In genomic region chrX:71053246-71053645, GRCm38 (mm10) we compare ENCODE assay signal across 10 mouse cellular contexts. TPM values are rescaled to one million over a fixed set of nuclear protein-coding genes. Genes with fewer than 3 reads are reported as not detected.
DNase-seq lines count a peak whose midpoint lies in the region; ATAC-seq and TF ChIP-seq lines count a peak whose summit lies in the region.
"Had no signal": no experiment of that assay in that cellular context is flagged by ENCODE, and none has a peak within 500 bp of the region (broad histone marks: within the 10 kb centered on the region; RNA-seq: fewer than 3 reads in every experiment).

No protein-coding gene starts in this region.

- no peak for TF ChIP-seq CTCF in intestine, postnatal 0 days (IDR thresholded peaks at IDR 0.05; ENCODE audit: low read depth)

- no peaks in the 10 kb centered on the region for H3K36me3 ChIP-seq in forebrain, embryonic 16.5 days (ENCODE audit: control insufficient read depth, insufficient read depth)
- H3K36me3 ChIP-seq in midbrain, embryonic 13.5 days, result no peaks in the 10 kb centered on the region
- no peaks in the 10 kb centered on the region for H3K36me3 ChIP-seq in intestine, postnatal 0 days (ENCODE audit: control insufficient read depth, insufficient read depth)
- H3K36me3 ChIP-seq: embryonic facial prominence, embryonic 13.5 days had no signal

- peak; percentile 0 for DNase-seq in embryo, embryonic 9.5 days (ENCODE audit: extremely low spot score)
- DNase-seq in embryo, embryonic 11 days, result no peak
- peak; percentile 25 for DNase-seq in brain, adult 2 months (ENCODE audit: low read depth, low spot score)
- DNase-seq in urinary bladder, postnatal 25 days (ENCODE audit: low spot score), result no peak
- no peak for DNase-seq in kidney, postnatal 14 days
- DNase-seq: thymus, postnatal 14 days had no signal

- 0 out of 2 replicates have a peak, but pooled peaks cover 7% of the 10 kb centered on the region for H3K4me1 ChIP-seq in forebrain, embryonic 16.5 days (replicated peaks; ENCODE audit: control insufficient read depth, insufficient read depth, low read length)
- H3K4me1 ChIP-seq in midbrain, embryonic 13.5 days (replicated peaks), result peaks cover 19% of the 10 kb centered on the region; the same call in 1 of the 2 replicates
- no peaks in the 10 kb centered on the region for H3K4me1 ChIP-seq in intestine, postnatal 0 days (replicated peaks; ENCODE audit: control insufficient read depth, insufficient read depth, low read length)
- H3K4me1 ChIP-seq: embryonic facial prominence, embryonic 13.5 days had no signal

- no peaks in the 10 kb centered on the region for H3K9me3 ChIP-seq in forebrain, embryonic 16.5 days (ENCODE audit: control insufficient read depth, low read length)
- H3K9me3 ChIP-seq in midbrain, embryonic 13.5 days, result no peaks in the 10 kb centered on the region
- H3K9me3 ChIP-seq in intestine, postnatal 0 days (ENCODE audit: control insufficient read depth), result no peaks in the 10 kb centered on the region
- H3K9me3 ChIP-seq: embryonic facial prominence, embryonic 13.5 days had no signal

- ATAC-seq in forebrain, embryonic 16.5 days, result no peak
- ATAC-seq in midbrain, embryonic 13.5 days, result no peak
- no peak for ATAC-seq in intestine, postnatal 0 days

- no peak overlapping the region for H3K9ac ChIP-seq in forebrain, embryonic 16.5 days (replicated peaks; ENCODE audit: low read depth, low read length)
- H3K9ac ChIP-seq in midbrain, embryonic 13.5 days (replicated peaks), result no peak overlapping the region
- no peak overlapping the region for H3K9ac ChIP-seq in intestine, postnatal 0 days (ENCODE audit: low read depth, low read length)
- H3K9ac ChIP-seq: embryonic facial prominence, embryonic 13.5 days had no signal

- H3K4me2 ChIP-seq in forebrain, embryonic 16.5 days (ENCODE audit: low read length), result peak overlapping the region; percentile 61; the same call in 1 of the 2 replicates
- H3K4me2 ChIP-seq in midbrain, embryonic 13.5 days (replicated peaks), result peak overlapping the region; percentile 72
- H3K4me2 ChIP-seq in intestine, postnatal 0 days (replicated peaks; ENCODE audit: low read depth), result no peak overlapping the region

- no peaks in the 10 kb centered on the region for H3K27me3 ChIP-seq in forebrain, embryonic 16.5 days (replicated peaks; ENCODE audit: control insufficient read depth, insufficient read depth, low read length)
- H3K27me3 ChIP-seq in midbrain, embryonic 13.5 days, result no peaks in the 10 kb centered on the region
- H3K27me3 ChIP-seq in intestine, postnatal 0 days (replicated peaks; ENCODE audit: control insufficient read depth, insufficient read depth, low read length), result no peaks in the 10 kb centered on the region

- 24% methylated on average over 5 of the region's 5 CpGs for WGBS in forebrain, embryonic 16.5 days
- 30% methylated on average over 5 of the region's 5 CpGs for WGBS in midbrain, embryonic 13.5 days
- WGBS in intestine, postnatal 0 days, result 50% methylated on average over 5 of the region's 5 CpGs

- H3K4me3 ChIP-seq in forebrain, embryonic 16.5 days (replicated peaks; ENCODE audit: low read length), result no peak overlapping the region
- H3K4me3 ChIP-seq in midbrain, embryonic 13.5 days (replicated peaks), result peak overlapping the region; percentile 55
- H3K4me3 ChIP-seq in intestine, postnatal 0 days (ENCODE audit: low read depth, low read length), result no peak overlapping the region
- H3K4me3 ChIP-seq: embryonic facial prominence, embryonic 13.5 days had no signal

- H3K27ac ChIP-seq in forebrain, embryonic 16.5 days (ENCODE audit: low read length), result no peak overlapping the region
- H3K27ac ChIP-seq in midbrain, embryonic 13.5 days, result 0 out of 2 replicates have a peak overlapping the region, but pooled peaks have one; percentile 84
- no peak overlapping the region for H3K27ac ChIP-seq in intestine, postnatal 0 days (ENCODE audit: low read depth, low read length)
- H3K27ac ChIP-seq: embryonic facial prominence, embryonic 13.5 days had no signal

RNA-seq across cellular contexts. Expression of gene Mamld1, which starts 3.2 kb away (rescaled TPM):
- 4.5 and 5.4 TPM in 2 replicates for polyA plus RNA-seq in forebrain, embryonic 16.5 days (2015; fragmentation: Nextera tagmentation; extraction: Ambion mirVana)
- 4.0 and 5.3 TPM in 2 replicates for polyA plus RNA-seq in midbrain, embryonic 13.5 days (2015; fragmentation: Nextera tagmentation; extraction: Ambion mirVana)
- polyA plus RNA-seq in intestine, postnatal 0 days (2015; fragmentation: Nextera tagmentation; extraction: Ambion mirVana), result 1.1 and 1.4 TPM in 2 replicates

Comparison
In these comparisons a context has a peak if more than half of its experiments do, and no peak if none do; other contexts are left out.
1. DNase-seq: peak in embryo, embryonic 9.5 days (single experiment) and brain, adult 2 months (single experiment); none in embryo, embryonic 11 days (single experiment), urinary bladder, postnatal 25 days (single experiment) and kidney, postnatal 14 days (single experiment).